Mouse (Mus musculus): Measurements from ENCODE around the gene Tsc1.
A peak's percentile ranks its signal among the peaks of the same experiment; 100 is the strongest.

Tsc1 gene

GRCm38 (mm10) chr2:28727786-28728404, 86.9 kb downstream of the Tsc1 start:
- DNase-seq (ENCODE audit: low spot score in 2 of 2), result peak; percentile 38 to 40

- DNase-seq (ENCODE audit: low spot score in 2 of 2), result no peak
Observed at GRCm38 (mm10) chr2:28730676-28731075, 89.6 kb downstream of the Tsc1 start.

DNA sequence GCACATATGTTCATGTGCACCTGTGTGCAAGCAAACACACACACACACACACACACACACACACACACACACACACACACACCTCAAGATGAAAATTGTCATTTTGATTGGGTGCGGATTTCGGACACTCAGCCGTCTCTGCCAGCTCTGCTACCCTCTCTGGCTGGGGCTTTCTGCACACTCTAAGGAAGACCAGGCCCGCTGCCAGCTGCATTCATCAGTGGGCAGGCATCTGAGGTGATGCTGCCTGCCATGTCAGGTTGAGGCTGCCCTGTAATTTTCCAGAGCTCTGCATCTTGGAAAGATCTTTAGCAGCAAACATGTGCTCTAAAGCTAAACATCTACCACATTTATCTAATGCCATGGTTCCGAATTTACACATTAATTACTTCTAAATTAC, 96.1 kb downstream of the Tsc1 start:
- DNase-seq (ENCODE audit: low spot score in 2 of 2), result no peak

DNA sequence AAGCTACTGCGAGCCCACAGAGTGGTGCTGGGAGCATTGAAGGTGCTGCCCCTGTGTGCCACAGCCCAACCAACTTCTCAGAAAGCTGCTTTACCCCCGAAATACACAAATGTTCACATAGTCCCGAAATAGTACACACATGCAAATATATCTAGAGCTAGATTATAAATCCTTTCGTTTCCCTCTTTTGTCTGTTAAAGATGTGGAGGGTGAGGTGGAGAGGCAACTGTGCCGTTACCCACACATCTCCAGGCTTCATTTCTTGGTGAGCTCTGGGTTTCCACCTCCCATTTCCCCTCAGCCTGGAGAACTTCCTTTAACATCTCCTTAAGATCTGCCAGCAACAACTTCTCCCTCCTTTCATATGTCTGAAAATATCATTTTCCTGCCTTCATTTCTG, 99.1 kb downstream of the Tsc1 start:
- DNase-seq (ENCODE audit: low spot score in 2 of 2), result no peak

All from thymus, postnatal 10 days (tissue).